Mouse (Mus musculus): Measurements from ENCODE around the gene Hjurp.
A peak's percentile ranks its signal among the peaks of the same experiment; 100 is the strongest.

Gene Hjurp

GRCm38 (mm10) chr1:88277098-88277817 is at the start of gene Hjurp, which contains the start of gene Trpm8:
Hjurp (minus strand) TSS chr1:88277633.
Trpm8 (plus strand) TSS chr1:88277661.
- DNase-seq (ENCODE audit: low read depth in 1 of 2, low spot score in 2 of 2), result peak; percentile 100

DNA sequence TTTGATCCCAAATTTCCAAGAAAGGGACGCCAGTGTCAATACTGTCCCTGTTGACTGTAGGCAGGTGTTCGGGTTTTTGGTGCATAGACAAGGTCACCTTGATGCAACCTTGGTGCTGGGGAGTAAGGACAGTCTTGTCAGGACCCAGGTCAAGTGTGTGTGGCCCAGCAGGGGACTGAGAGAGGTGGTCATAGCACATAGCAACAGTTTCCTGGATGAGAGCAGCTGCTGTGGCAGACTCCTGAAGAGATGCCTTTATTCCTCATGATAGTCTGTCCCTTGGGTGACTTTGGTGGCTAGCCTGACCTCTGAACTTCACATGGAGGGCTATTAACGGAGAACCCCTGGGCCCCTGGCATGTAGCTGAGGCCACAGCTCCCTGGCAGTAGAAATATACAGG is 45.7 kb upstream of the Hjurp start:
- no peak for DNase-seq (ENCODE audit: low read depth in 1 of 2, low spot score in 2 of 2)

- DNase-seq (ENCODE audit: low read depth in 1 of 2, low spot score in 2 of 2), result no peak
Observed at GRCm38 (mm10) chr1:88322146-88322545, 44.7 kb upstream of the Hjurp start.

GRCm38 (mm10) chr1:88320821-88321395 is 43.5 kb upstream of the Hjurp start:
- DNase-seq (ENCODE audit: low read depth in 1 of 2, low spot score in 2 of 2), result no peak

DNA sequence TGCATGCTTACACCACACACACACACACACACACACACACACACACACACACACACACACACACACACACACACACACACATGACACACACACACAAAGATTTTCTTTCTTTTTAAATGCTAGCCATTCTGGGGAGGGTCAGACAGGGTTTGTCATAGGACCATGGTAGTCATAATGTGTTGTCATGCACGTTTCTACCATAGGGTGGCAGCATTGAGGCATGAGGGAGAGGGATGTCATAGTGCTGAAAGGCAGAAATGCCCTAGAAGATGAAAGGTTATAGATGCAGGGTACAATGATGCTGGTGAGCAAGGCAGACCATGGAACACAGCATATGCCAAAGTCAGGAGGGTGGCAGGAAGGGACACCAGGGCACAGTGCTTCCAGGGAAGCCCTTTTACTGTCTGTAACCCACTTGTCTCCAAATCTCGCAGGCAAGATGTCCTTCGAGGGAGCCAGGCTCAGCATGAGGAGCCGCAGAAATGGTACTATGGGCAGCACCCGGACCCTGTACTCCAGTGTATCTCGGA is 41.2 kb upstream of the Hjurp start:
- no peak for DNase-seq (ENCODE audit: low read depth in 1 of 2, low spot score in 2 of 2)

GRCm38 (mm10) chr1:88317279-88317678 is 39.8 kb upstream of the Hjurp start:
- no peak for DNase-seq (ENCODE audit: low read depth in 1 of 2, low spot score in 2 of 2)

- DNase-seq (ENCODE audit: low read depth in 1 of 2, low spot score in 2 of 2), result no peak
Observed at GRCm38 (mm10) chr1:88310349-88310748, 32.9 kb upstream of the Hjurp start.

DNA sequence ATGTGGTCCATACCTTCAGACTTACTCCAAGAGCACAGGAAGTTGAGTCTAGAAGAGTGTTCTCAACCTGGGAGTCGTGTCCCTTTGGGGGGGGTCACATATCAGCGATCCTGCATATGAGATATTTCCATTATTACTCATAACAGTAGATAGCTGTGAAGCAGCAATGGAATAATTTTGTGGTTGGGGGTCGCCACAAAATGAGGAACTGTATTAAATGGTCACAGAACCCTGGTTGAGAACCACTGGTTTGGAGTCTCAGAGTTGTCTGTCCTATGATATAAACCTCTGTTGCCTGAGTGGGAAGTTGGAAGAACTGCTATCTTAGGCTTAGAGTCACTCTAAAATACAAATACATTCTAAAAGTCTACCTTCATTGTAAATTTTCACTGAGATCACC is 32.5 kb upstream of the Hjurp start:
- no peak for DNase-seq (ENCODE audit: low read depth in 1 of 2, low spot score in 2 of 2)

DNA sequence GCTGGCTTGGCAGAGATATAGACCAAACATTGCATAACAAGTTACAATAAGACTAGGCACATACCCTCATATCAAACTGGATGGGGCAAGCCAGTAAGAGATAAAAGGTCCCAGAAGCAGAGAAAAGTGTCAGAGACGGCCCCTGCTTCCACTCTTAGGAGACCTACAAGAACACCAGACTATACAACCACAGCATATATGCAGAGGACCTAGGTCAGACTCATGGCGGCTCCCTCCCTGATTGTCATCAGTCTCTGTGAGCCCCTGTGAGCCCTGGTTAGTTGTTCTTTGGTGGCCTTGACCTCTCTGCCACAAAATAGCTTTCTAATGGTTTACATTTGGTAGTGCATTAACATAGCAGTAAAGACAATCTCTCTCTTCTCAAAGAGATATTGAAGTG is 31.6 kb upstream of the Hjurp start:
- no peak for DNase-seq (ENCODE audit: low read depth in 1 of 2, low spot score in 2 of 2)

DNA sequence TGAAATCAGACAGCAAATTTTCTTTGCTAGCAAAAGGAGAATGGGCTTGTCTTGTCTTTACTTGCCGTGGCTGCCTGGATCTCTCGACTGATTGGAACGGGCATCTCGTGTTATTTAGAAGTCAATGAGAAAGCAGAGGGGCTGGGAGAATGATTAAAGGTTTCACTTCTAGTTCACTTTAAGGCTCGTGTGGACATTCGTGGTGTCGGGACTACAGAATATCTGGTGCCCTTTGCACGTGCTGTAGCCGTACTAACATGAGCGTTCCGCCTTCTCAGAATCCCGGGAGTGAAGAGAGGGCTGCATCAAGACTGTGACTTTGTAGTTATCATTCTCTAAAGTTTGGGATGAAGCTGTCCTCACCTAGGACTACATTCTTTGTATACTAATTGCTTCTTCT is 29.7 kb upstream of the Hjurp start:
- DNase-seq (ENCODE audit: low read depth in 1 of 2, low spot score in 2 of 2), result no peak

- no peak for DNase-seq (ENCODE audit: low read depth in 1 of 2, low spot score in 2 of 2)
Observed at GRCm38 (mm10) chr1:88306543-88306942, 29.1 kb upstream of the Hjurp start.

- no peak for DNase-seq (ENCODE audit: low read depth in 1 of 2, low spot score in 2 of 2)
Observed at GRCm38 (mm10) chr1:88305018-88305795, 27.8 kb upstream of the Hjurp start.

GRCm38 (mm10) chr1:88304261-88304985 is 27.0 kb upstream of the Hjurp start:
- no peak for DNase-seq (ENCODE audit: low read depth in 1 of 2, low spot score in 2 of 2)

DNA sequence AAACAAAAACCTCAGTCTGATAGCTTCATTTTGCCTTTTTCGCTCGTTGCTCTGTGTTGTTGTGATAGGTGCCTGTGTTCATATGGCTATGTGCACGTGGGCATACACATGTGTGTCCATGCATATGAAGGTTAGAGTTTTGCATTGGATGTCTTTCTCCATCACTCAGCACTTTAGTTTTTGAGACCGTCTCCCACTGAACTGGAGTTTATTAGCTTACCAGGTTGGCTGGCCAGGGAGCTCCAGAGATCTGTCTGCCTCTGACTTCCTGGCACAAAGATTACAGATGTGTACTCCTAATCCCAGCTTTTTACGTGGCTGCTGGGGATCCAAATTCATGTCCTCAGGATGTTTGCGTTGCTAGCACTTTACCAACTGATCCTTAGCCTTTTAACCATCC is 26.3 kb upstream of the Hjurp start:
- DNase-seq (ENCODE audit: low read depth in 1 of 2, low spot score in 2 of 2), result no peak

- DNase-seq (ENCODE audit: low read depth in 1 of 2, low spot score in 2 of 2), result no peak
Observed at GRCm38 (mm10) chr1:88302057-88302740, 24.8 kb upstream of the Hjurp start.

- DNase-seq (ENCODE audit: low read depth in 1 of 2, low spot score in 2 of 2), result no peak
Observed at GRCm38 (mm10) chr1:88301121-88302014, 23.9 kb upstream of the Hjurp start.

DNA sequence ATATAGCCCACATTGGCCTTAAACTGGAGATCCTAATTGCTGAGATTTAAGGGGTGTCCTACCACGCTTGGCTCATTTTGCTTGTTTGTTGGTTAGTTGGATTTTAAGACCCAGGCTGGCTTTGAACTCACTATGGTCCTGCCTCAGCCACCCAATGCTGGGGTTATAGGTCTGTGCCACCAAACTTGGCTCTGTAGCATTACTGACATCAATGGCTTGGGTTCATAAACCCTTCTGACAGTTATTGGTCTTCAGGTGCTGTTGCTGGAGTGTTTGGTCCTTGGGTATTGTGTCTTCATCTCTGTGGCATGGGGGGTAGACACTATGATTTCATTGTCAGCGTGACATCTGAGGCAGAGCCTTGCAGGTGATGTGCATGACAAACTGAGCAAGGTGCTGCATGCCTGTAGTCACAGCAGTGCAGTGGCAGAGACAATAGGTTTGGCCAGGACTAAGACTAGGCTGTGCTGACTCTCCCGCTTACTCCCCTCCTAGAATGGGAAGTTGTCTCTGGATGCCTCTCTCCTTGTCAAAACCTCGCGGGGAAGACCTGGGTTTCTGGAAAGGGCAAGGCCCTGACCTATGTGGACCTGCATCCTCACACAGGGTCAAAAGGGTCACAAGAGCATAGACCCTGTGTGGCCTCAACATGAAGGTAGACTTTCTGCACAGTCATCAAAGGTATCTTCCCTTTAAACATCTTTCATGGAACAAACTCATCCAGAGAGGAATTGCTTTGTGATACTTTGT is 23.0 kb upstream of the Hjurp start:
- no peak for DNase-seq (ENCODE audit: low read depth in 1 of 2, low spot score in 2 of 2)

GRCm38 (mm10) chr1:88299529-88299945 is 22.1 kb upstream of the Hjurp start:
- DNase-seq (ENCODE audit: low read depth in 1 of 2, low spot score in 2 of 2), result no peak

Measured in monocyte, adult 2 months (primary cell).